Mouse (Mus musculus): ENCODE data around the gene Tanc2. TPM values are rescaled to one million over a fixed set of nuclear protein-coding genes. Genes with fewer than 3 reads are reported as not detected.

Tanc2 gene
- total RNA-seq, 2 experiments from 2014 or later: 46.5 to 56.1 TPM

DNA sequence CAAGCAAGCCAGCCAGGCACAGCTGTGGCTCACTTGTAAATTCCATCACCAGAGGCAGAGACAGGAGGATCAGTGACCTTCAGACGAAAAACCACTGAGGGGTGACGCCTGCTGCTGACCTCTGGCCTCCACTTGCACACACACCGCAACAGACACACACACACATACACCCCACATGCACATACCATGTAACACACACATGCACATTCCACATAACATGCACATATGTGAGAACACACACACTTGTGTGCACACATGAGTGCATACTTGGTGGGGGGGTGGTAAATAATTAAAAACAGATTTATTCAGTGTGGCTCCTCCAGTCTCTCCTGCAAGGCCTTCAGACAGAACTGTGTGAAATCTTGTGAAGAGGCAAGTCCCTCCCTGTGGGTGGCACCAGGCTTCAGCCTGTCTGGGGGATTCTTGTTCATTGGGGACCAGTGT lies 361.8 kb downstream of the Tanc2 start:
- DNase-seq (ENCODE audit: low spot score in 2 of 2): no peak

- no peak for DNase-seq (ENCODE audit: low spot score in 2 of 2)
Observed at GRCm38 (mm10) chr11:105952111-105952510, 362.3 kb downstream of the Tanc2 start.

DNA sequence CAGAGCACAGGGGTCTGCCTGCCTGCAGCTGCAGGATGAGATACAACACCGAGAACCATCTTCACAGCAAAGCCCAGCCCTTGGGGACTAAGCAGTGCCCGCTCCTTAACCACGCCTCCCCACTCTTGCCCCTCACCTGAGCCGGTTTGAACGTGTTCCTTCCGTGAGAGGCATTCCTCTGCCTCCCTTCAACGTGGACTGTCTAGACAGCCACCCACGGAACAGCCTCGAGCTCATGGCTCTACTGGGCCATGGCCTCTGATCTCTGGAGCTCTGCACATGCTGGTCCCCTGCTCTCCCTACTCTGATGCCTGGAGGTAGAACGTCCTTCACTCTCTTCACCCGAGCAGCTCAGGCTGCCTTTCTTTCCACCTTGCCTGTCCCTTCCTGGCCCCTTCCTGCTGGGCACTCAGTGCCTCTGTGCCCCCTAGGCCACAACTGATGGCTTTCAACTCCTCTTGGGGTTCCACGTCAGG lies 363.2 kb downstream of the Tanc2 start, which contains the start of gene Cyb561:
TSS of gene Cyb561 (minus strand) at position 426 of the 476 bp plus-strand sequence.
- DNase-seq (ENCODE audit: low spot score in 2 of 2): no peak

GRCm38 (mm10) chr11:105953402-105953801 lies 363.6 kb downstream of the Tanc2 start:
- no peak for DNase-seq (ENCODE audit: low spot score in 2 of 2)

- no peak for DNase-seq (ENCODE audit: low spot score in 2 of 2)
Observed at GRCm38 (mm10) chr11:105955815-105956430, 366.1 kb downstream of the Tanc2 start.

GRCm38 (mm10) chr11:105957501-105957900 lies 367.7 kb downstream of the Tanc2 start:
- no peak for DNase-seq (ENCODE audit: low spot score in 2 of 2)

DNA sequence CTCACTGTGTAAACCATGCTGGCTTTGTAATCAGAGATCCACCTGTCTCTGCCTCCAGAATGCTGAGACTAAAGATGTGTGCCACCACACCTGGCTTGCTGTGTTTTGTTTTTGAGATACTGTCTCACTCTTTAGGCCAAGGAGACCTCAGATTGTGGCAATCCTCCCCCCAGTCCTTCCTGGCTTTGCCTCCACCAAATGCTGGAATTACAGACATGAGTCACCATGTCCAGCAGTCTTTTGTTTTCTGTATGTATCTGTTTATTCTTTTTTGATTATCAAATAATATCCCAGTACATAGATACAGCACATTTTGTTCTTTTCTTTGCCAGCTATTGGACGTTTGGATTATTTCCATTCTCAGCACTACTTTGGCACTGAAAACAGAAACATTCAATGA lies 368.8 kb downstream of the Tanc2 start:
- no peak for DNase-seq (ENCODE audit: low spot score in 2 of 2)

- no peak for DNase-seq (ENCODE audit: low spot score in 2 of 2)
Observed at GRCm38 (mm10) chr11:105959355-105959754, 369.6 kb downstream of the Tanc2 start.

DNA sequence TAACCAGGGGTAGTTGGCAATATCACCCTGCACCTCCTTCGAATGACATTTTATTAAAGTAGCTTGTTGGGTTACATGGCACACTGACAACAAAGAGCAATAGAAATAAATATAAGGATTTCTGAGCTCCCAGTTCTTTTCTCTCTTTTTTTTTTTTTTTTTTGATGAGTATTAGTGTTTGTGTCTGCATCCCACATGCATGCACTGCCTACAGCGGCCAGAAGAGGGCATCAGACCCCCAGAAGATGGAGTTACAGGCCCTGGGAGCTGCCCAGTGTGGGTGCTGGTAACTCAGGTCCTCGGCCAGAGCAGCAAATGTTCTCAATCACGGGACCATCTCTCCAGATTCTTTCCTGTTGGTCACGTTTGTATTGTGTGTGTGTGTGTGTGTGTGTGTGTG lies 374.9 kb downstream of the Tanc2 start:
- DNase-seq (ENCODE audit: low spot score in 2 of 2): no peak

- DNase-seq (ENCODE audit: low spot score in 2 of 2): no peak
Observed at GRCm38 (mm10) chr11:105966288-105966687, 376.5 kb downstream of the Tanc2 start.

GRCm38 (mm10) chr11:105967741-105968574 lies 378.2 kb downstream of the Tanc2 start, which contains the start of gene Ace:
Gene Ace, plus strand, starts transcription at chr11:105967945.
- DNase-seq (ENCODE audit: low spot score in 2 of 2): peak in 1 of 2 experiments; percentile 47

GRCm38 (mm10) chr11:105968948-105969347 lies 379.2 kb downstream of the Tanc2 start:
- DNase-seq (ENCODE audit: low spot score in 2 of 2): no peak

DNA sequence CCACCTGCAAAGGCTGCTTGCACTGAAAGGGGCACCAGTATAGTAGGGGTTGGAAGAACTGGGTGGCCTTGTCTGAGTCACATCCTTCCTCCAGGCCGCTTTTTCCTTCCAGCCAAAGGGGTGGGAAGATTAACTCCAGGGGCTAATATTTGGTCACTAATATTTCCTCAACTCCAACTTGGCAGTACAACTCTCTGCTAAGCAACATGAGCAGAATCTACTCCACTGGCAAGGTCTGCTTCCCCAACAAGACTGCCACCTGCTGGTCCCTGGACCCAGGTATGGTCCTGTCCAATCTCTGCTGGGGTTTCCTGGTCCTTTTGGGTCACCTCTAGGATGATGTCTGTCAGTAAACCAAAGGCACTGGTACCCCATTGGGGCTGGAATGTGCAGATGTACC lies 379.7 kb downstream of the Tanc2 start:
- DNase-seq (ENCODE audit: low spot score in 2 of 2): peak in 1 of 2 experiments; percentile 52

DNA sequence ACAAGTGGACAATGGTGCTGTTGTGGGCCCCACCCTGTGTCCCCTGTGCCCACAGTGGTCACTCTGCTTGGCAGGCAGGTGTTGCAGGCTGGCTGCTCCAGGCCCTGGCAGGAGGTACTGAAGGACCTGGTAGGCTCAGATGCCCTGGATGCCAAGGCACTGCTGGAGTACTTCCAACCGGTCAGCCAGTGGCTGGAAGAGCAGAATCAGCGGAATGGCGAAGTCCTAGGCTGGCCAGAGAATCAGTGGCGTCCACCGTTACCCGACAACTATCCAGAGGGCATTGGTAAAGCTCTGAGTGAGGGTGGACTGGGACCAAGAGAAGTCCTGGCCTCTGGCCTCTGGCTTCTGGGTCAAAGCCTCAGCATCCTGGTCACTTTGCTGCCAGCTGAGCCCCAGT lies 384.8 kb downstream of the Tanc2 start:
- DNase-seq (ENCODE audit: low spot score in 2 of 2): no peak

DNA sequence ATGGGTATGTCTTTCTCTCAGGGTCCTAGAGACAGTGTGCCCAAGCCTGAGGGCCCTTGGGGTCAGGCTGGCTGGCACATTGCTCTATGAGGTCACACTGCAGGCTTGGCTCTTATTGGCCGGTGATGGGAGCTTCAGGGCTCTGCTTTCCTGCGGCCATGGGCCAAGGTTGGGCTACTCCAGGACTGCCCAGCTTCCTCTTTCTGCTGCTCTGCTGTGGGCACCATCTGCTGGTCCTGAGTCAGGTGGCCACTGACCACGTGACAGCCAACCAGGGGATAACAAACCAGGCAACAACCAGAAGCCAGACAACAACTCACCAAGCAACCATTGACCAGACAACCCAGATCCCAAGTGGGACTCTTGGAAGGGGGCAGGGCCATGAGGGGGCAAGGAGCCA lies 385.3 kb downstream of the Tanc2 start:
- no peak for DNase-seq (ENCODE audit: low spot score in 2 of 2)

- no peak for DNase-seq (ENCODE audit: low spot score in 2 of 2)
Observed at GRCm38 (mm10) chr11:105975636-105976035, 385.9 kb downstream of the Tanc2 start.

- DNase-seq (ENCODE audit: low spot score in 2 of 2): no peak
Observed at GRCm38 (mm10) chr11:105978232-105978631, 388.4 kb downstream of the Tanc2 start.

DNA sequence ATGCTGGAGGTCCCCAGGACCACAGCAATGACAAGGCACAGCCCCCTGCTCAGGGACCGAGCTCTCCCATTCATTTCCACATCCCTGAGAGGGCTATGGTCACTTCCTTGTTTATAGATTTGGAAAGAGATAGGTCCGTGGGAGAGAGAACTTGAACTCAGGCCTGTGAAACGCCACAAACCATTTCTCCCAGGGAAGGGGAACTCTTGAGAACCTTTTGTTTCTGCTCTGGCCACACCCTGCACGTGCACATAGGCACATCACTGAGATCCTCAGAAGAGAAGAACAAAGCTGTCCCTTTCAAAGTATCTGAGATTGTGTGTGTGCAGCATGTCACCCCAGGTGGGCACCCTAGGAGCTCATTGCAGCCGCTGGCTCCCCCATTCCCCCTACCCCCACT lies 388.8 kb downstream of the Tanc2 start:
- DNase-seq (ENCODE audit: low spot score in 2 of 2): no peak
